Mouse (Mus musculus) cortical plate, adult 2 months (tissue): ENCODE data around the gene Cd2ap.

ENCODE experiments used
- CTCF ChIP-seq: fragments of 200-500 bp; IDR thresholded peaks from 2 replicates; pipeline ENCODE4 v1.5.1; 2011; ENCODE audit warnings: mild to moderate bottlenecking, control low read depth, low read length; ENCODE audit not compliant: insufficient read depth; ENCODE audit errors: extremely low read depth
- POLR2A ChIP-seq: fragments of 200-500 bp; IDR thresholded peaks from 2 replicates; pipeline ENCODE4 v1.6.1; 2011; ENCODE audit warnings: mild to moderate bottlenecking, low read length, control low read depth; ENCODE audit not compliant: insufficient read depth; ENCODE audit errors: extremely low read depth

DNA sequence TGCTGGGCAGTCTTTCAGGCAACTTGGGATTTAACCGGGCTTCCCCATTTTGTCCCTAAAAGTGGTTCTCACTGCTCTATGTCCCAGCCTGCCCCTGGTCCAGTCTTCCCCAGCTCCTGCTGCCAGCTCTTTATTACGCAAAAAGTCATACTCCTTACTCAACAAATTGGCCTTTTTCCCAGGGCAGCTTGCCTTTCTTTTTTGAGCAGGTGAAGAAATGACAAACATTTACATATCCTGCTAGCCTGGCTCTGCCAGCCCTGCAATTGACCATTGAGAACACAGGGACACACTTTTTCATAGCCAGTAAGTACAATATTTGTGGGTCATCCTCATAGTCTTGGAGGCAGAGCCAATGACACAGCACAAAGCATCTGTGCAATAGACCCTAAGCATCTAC, 124.3 kb downstream of the Cd2ap start:
- TF ChIP-seq POLR2A, result no peak
- TF ChIP-seq CTCF, result no peak
